Comparison of ENCODE assay signal across 9 mouse cellular contexts in the genomic region with DNA sequence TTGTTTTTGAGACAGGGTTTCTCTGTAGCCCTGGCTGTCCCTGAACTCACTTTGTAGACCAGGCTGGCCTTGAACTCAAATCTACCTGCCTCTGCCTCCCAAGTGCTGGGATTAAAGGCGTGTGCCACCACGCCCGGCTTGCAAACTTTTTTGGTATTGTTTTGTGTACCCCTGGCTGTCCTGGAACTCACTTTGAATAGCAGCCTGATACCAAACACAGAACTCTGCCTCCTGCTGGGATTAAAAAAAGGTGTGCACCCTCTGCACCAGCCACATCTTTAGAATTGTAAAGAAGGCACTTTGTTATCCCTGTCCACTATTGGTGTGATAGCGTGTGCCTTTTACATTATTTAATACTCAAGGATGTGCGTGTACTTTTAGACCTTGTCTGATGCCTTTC. TPM values are rescaled to one million over a fixed set of nuclear protein-coding genes. Genes with fewer than 3 reads are reported as not detected.
DNase-seq lines count a peak whose midpoint lies in the region; ATAC-seq and TF ChIP-seq lines count a peak whose summit lies in the region.
"Had no signal": no experiment of that assay in that cellular context is flagged by ENCODE, and none has a peak within 500 bp of the region (broad histone marks: within the 10 kb centered on the region; RNA-seq: fewer than 3 reads in every experiment).

No protein-coding gene starts in this region.

- H3K36me3 ChIP-seq in heart, embryonic 10.5 days, result peaks cover 4% of the 10 kb centered on the region; the same call in 1 of the 2 replicates
- peaks cover 3 to 22% of the 10 kb centered on the region in 2 experiments for H3K36me3 ChIP-seq in CH12.LX (replicated peaks in 1 of 2; ENCODE audit: control insufficient read depth in 1 of 2, insufficient read depth in 1 of 2, low read length in 1 of 2)
- H3K36me3 ChIP-seq in forebrain, embryonic 14.5 days (ENCODE audit: control insufficient read depth, insufficient read depth, low read length), result peaks cover 4% of the 10 kb centered on the region; the same call in 1 of the 2 replicates
- H3K36me3 ChIP-seq in liver, embryonic 13.5 days, result peaks cover 8% of the 10 kb centered on the region

- H3K4me2 ChIP-seq in CH12.LX (ENCODE audit: insufficient read depth, low read depth, poor library complexity, severe bottlenecking), result peak overlapping the region; percentile 91
- H3K4me2 ChIP-seq in forebrain, embryonic 14.5 days (ENCODE audit: low read length), result peak overlapping the region; percentile 79
- peak overlapping the region; percentile 73 for H3K4me2 ChIP-seq in liver, embryonic 13.5 days

- in situ Hi-C loops in CH12.LX (cut with MboI; ENCODE audit: low pct_ligation_motif_present, low pct_unique_long_range_greater_than_20kb, low sequenced_read_pairs), result no loop called here

- H3K4me3 ChIP-seq in heart, embryonic 10.5 days, result peak overlapping the region; percentile 95
- peak overlapping the region; percentile 94 to 99 (median 97) for H3K4me3 ChIP-seq in CH12.LX (replicated peaks in 1 of 3; ENCODE audit: low read depth in 2 of 3, low read length in 2 of 3, poor library complexity in 1 of 3)
- no peak overlapping the region; the same call in 1 of the 2 replicates for H3K4me3 ChIP-seq in forebrain, embryonic 14.5 days (ENCODE audit: low read depth, low read length)
- H3K4me3 ChIP-seq in liver, embryonic 13.5 days (replicated peaks), result peak overlapping the region; percentile 98

- peaks cover 31% of the 10 kb centered on the region for H3K4me1 ChIP-seq in heart, embryonic 10.5 days
- peaks cover 12 to 40% of the 10 kb centered on the region in 2 experiments for H3K4me1 ChIP-seq in CH12.LX (ENCODE audit: control insufficient read depth in 1 of 2, insufficient read depth in 2 of 2)
- peaks cover 14% of the 10 kb centered on the region for H3K4me1 ChIP-seq in forebrain, embryonic 14.5 days (ENCODE audit: control insufficient read depth, insufficient read depth, low read length)
- H3K4me1 ChIP-seq in liver, embryonic 13.5 days (replicated peaks), result peaks cover 56% of the 10 kb centered on the region

- TF ChIP-seq EP300 in CH12.LX (IDR thresholded peaks at IDR 0.05; ENCODE audit: low read length), result no peak

- no peak for ATAC-seq in forebrain, embryonic 14.5 days
- no peak for ATAC-seq in liver, embryonic 13.5 days (ENCODE audit: low read depth)
- no peak for ATAC-seq in activated CD4-positive, CD25-positive, alpha-beta regulatory T cell, adult 4 months

- H3K27me3 ChIP-seq in heart, embryonic 10.5 days (ENCODE audit: insufficient read depth, poor library complexity, severe bottlenecking), result no peaks in the 10 kb centered on the region
- H3K27me3 ChIP-seq in CH12.LX (replicated peaks), result no peaks in the 10 kb centered on the region
- no peaks in the 10 kb centered on the region for H3K27me3 ChIP-seq in forebrain, embryonic 14.5 days (replicated peaks; ENCODE audit: control insufficient read depth, insufficient read depth, low read length)
- H3K27me3 ChIP-seq in liver, embryonic 13.5 days, result no peaks in the 10 kb centered on the region

- peak overlapping the region; percentile 93; the same call in 1 of the 2 replicates for H3K9ac ChIP-seq in CH12.LX (ENCODE audit: insufficient read depth, low read depth)
- no peak overlapping the region for H3K9ac ChIP-seq in forebrain, embryonic 14.5 days (ENCODE audit: low read length)
- peak overlapping the region; percentile 98 for H3K9ac ChIP-seq in liver, embryonic 13.5 days

- no peak for DNase-seq in heart, embryonic 10.5 days (ENCODE audit: low spot score)
- no peak for DNase-seq in heart, adult 11 months
- DNase-seq in CH12.LX (ENCODE audit: extremely low read depth), result no peak
- DNase-seq in forebrain, embryonic 14.5 days (ENCODE audit: low spot score), result no peak
- no peak for DNase-seq in liver, embryonic 13.5 days
- no peak for DNase-seq in adrenal gland, postnatal 4 days (ENCODE audit: low spot score in 2 of 2)
- DNase-seq in layer of hippocampus, adult 9-11 months, result no peak

- WGBS in heart, embryonic 10.5 days, result 92% methylated on average over 5 of the region's 5 CpGs
- WGBS in forebrain, embryonic 14.5 days, result 91% methylated on average over 5 of the region's 5 CpGs
- 66% methylated on average over 5 of the region's 5 CpGs for WGBS in liver, embryonic 13.5 days (ENCODE audit: insufficient replicate concordance)

- peaks cover 61% of the 10 kb centered on the region for H3K79me2 ChIP-seq in CH12.LX (replicated peaks; ENCODE audit: control insufficient read depth, extremely low read depth, insufficient read depth, poor library complexity, severe bottlenecking)

- no peak for TF ChIP-seq CTCF in CH12.LX (conservative IDR thresholded peaks at IDR 0.05 in 1 of 2, IDR thresholded peaks at IDR 0.05 in 1 of 2; ENCODE audit: low read depth in 2 of 2, low read length in 2 of 2)

- dilution Hi-C loops in CH12.LX (cut with MboI; ENCODE audit: extremely low pct_ligation_motif_present, extremely low pct_unique_long_range_greater_than_20kb, low sequenced_read_pairs), result no loop called here

- H3K27ac ChIP-seq in heart, embryonic 10.5 days, result no peak overlapping the region
- H3K27ac ChIP-seq in CH12.LX (ENCODE audit: insufficient read depth, low read depth), result no peak overlapping the region
- no peak overlapping the region for H3K27ac ChIP-seq in forebrain, embryonic 14.5 days (ENCODE audit: low read depth, low read length)
- H3K27ac ChIP-seq in liver, embryonic 13.5 days, result no peak overlapping the region

- no peak for TF ChIP-seq POLR2A in CH12.LX (IDR thresholded peaks at IDR 0.05; ENCODE audit: low read depth, low read length)

- H3K9me3 ChIP-seq in heart, embryonic 10.5 days, result no peaks in the 10 kb centered on the region
- H3K9me3 ChIP-seq in CH12.LX (replicated peaks; ENCODE audit: low read length), result no peaks in the 10 kb centered on the region
- H3K9me3 ChIP-seq in forebrain, embryonic 14.5 days (replicated peaks; ENCODE audit: control insufficient read depth, low read length), result no peaks in the 10 kb centered on the region
- no peaks in the 10 kb centered on the region for H3K9me3 ChIP-seq in liver, embryonic 13.5 days (replicated peaks)

- TF ChIP-seq RAD21 in CH12.LX (IDR thresholded peaks at IDR 0.05; ENCODE audit: low read depth, low read length), result no peak

TF ChIP-seq in CH12.LX, 34 proteins besides CTCF, POLR2A, EP300 and RAD21:
- TF ChIP-seq SIN3A (IDR thresholded peaks at IDR 0.05; ENCODE audit: low read length) (no peak), PAX5 (IDR thresholded peaks at IDR 0.05; ENCODE audit: low read length) (no peak), MAX (IDR thresholded peaks at IDR 0.05; ENCODE audit: low read length) (no peak), USF2 (conservative IDR thresholded peaks at IDR 0.05; ENCODE audit: low read depth, low read length) (no peak), JUN (IDR thresholded peaks at IDR 0.05; ENCODE audit: insufficient read depth, low read depth, low read length) (no peak), SMC3 (IDR thresholded peaks at IDR 0.05; ENCODE audit: low read depth, low read length) (no peak), UBTF (IDR thresholded peaks at IDR 0.05; ENCODE audit: low read depth, low read length) (no peak), HCFC1 (IDR thresholded peaks at IDR 0.05; ENCODE audit: low read depth, low read length) (no peak), JUND (conservative IDR thresholded peaks at IDR 0.05; ENCODE audit: low read depth, low read length) (no peak), BHLHE40 (IDR thresholded peaks at IDR 0.05; ENCODE audit: low read depth, low read length) (no peak), MEF2A (IDR thresholded peaks at IDR 0.05; ENCODE audit: borderline replicate concordance, low read depth, low read length) (no peak), TCF12 (IDR thresholded peaks at IDR 0.05; ENCODE audit: low read depth, low read length) (no peak), NRF1 (IDR thresholded peaks at IDR 0.05; ENCODE audit: low read depth, low read length) (no peak), MYC (IDR thresholded peaks at IDR 0.05; ENCODE audit: low read depth, low read length) (no peak), POLR2AphosphoS2 (IDR thresholded peaks at IDR 0.05; ENCODE audit: low read depth, low read length) (no peak), ETS1 (conservative IDR thresholded peaks at IDR 0.05; ENCODE audit: low read depth, low read length) (no peak), KAT2A (IDR thresholded peaks at IDR 0.05; ENCODE audit: insufficient replicate concordance, low read length) (no peak), IRF4 (IDR thresholded peaks at IDR 0.05; ENCODE audit: low read depth, low read length) (no peak), ZC3H11A (IDR thresholded peaks at IDR 0.05; ENCODE audit: low read depth, low read length) (no peak)
TF ChIP-seq in CH12.LX: peak in this region for 0.

RNA-seq across cellular contexts. Expression of a gene that starts 1.7 kb away (rescaled TPM):
- not detected in 2 replicates for polyA plus RNA-seq in heart, embryonic 10.5 days (2016; fragmentation: Nextera tagmentation; extraction: Ambion mirVana)
- total RNA-seq in CH12.LX (2012; rRNA removed) (1.3 TPM in 1 of 2 replicates, not detected in the other), CH12.LX (2014; rRNA removed) (not detected in 2 replicates)
- polyA plus RNA-seq in CH12.LX (2012; ENCODE audit: insufficient read length, low read depth), result not detected in 2 replicates
- polyA plus RNA-seq in forebrain, embryonic 14.5 days (2014; fragmentation: Nextera tagmentation; extraction: Ambion mirVana), result not detected in 2 replicates
- not detected in 2 replicates for polyA plus RNA-seq in liver, embryonic 13.5 days (2015; fragmentation: Nextera tagmentation; extraction: Ambion mirVana)
- not detected for polyA plus RNA-seq in activated CD4-positive, CD25-positive, alpha-beta regulatory T cell, adult 4 months (2017; shearing (Covaris generic))
- total RNA-seq in adrenal gland, postnatal 4 days (2021), result 1 to 10 TPM in 1 of 2 experiments, not detected in 1; 1.3 TPM
- total RNA-seq: left cerebral cortex, adult 18-20 months had no signal

RNA-seq across cellular contexts. Expression of a gene that starts 2.0 kb away (rescaled TPM):
- polyA plus RNA-seq in heart, embryonic 10.5 days (2016; fragmentation: Nextera tagmentation; extraction: Ambion mirVana), result 110 and 129 TPM in 2 replicates
- 61.1 and 75.8 TPM in 2 replicates for total RNA-seq in CH12.LX (2012; rRNA removed)
- total RNA-seq in CH12.LX (2014; rRNA removed), result 196 and 228 TPM in 2 replicates
- polyA plus RNA-seq in CH12.LX (2012; ENCODE audit: insufficient read length, low read depth), result 117 and 140 TPM in 2 replicates
- 301 and 357 TPM in 2 replicates for polyA plus RNA-seq in forebrain, embryonic 14.5 days (2014; fragmentation: Nextera tagmentation; extraction: Ambion mirVana)
- polyA plus RNA-seq in liver, embryonic 13.5 days (2015; fragmentation: Nextera tagmentation; extraction: Ambion mirVana), result 100 and 125 TPM in 2 replicates
- polyA plus RNA-seq in activated CD4-positive, CD25-positive, alpha-beta regulatory T cell, adult 4 months (2017; shearing (Covaris generic)), result 100 to 1,000 TPM; 113 to 126 TPM
- 100 to 1,000 TPM; 125 to 146 TPM for total RNA-seq in adrenal gland, postnatal 4 days (2021)
